Mouse (Mus musculus) stomach, embryonic 14.5 days (tissue): ENCODE results near the gene Alkal2. TPM values are rescaled to one million over a fixed set of nuclear protein-coding genes. Genes with fewer than 3 reads are reported as not detected.

Experiments
- ATAC-seq: fragments of 200-750 bp; cut with Nextera tagmentation; 2 replicates; pipeline ENCODE4 v1.8.0; 2017; ENCODE audit warnings: low read depth, moderate TSS enrichment; ENCODE audit not compliant: insufficient number of reproducible peaks, insufficient read depth, low FRiP score
- H3K27ac ChIP-seq: fragments of 300-500 bp; sonication (generic); 2 replicates; pipeline ENCODE4 v1.5.1; 2014; ENCODE audit warnings: mild to moderate bottlenecking, low read length, moderate library complexity, mixed read lengths
- H3K27me3 ChIP-seq: fragments of 300-500 bp; sonication (generic); 2 replicates; pipeline ENCODE4 v1.6.1; 2014; ENCODE audit warnings: low read length, control low read depth, mixed read lengths; ENCODE audit not compliant: control insufficient read depth, insufficient read depth
- H3K36me3 ChIP-seq: fragments of 300-500 bp; sonication (generic); 2 replicates; pipeline ENCODE4 v1.6.1; 2014; ENCODE audit warnings: mild to moderate bottlenecking, control low read depth, low read length, moderate library complexity, mixed read lengths; ENCODE audit not compliant: control insufficient read depth, insufficient read depth
- H3K4me1 ChIP-seq: fragments of 300-500 bp; sonication (generic); 2 replicates; pipeline ENCODE4 v1.6.1; 2014; ENCODE audit warnings: low read length, control low read depth, mixed read lengths; ENCODE audit not compliant: control insufficient read depth, insufficient read depth
- H3K4me2 ChIP-seq: fragments of 300-500 bp; sonication (generic); replicated peaks from 2 replicates; pipeline ENCODE4 v1.6.1; 2014; ENCODE audit warnings: low read depth, low read length, control low read depth
- H3K4me3 ChIP-seq: fragments of 300-500 bp; sonication (generic); 2 replicates; pipeline ENCODE4 v1.5.1; 2014; ENCODE audit warnings: low read depth, low read length, control low read depth
- H3K9ac ChIP-seq: fragments of 300-500 bp; sonication (generic); replicated peaks from 2 replicates; pipeline ENCODE4 v1.6.1; 2014; ENCODE audit warnings: low read depth, mild to moderate bottlenecking, control low read depth, low read length, moderate library complexity, mixed read lengths
- H3K9me3 ChIP-seq: fragments of 300-500 bp; sonication (generic); 2 replicates; pipeline ENCODE4 v1.6.1; 2016; ENCODE audit warnings: low read depth, low read length, control low read depth; ENCODE audit not compliant: control insufficient read depth
- WGBS: fragments of 180-500 bp; shearing (Covaris S2); extraction: QIAGEN DNeasy Blood & Tissue Kit; methylation state at CpG from one replicate; pipeline ENCODE4 v1.1.7; 2014; 5-methylcytosine and 5-hydroxymethylcytosine counted together
- polyA plus RNA-seq: library from polyadenylated mRNA; unstranded; fragments of >200 nt; fragmentation: Nextera tagmentation; extraction: Ambion mirVana; gene quantifications from 2 replicates; pipeline ENCODE4 v1.2.1, GENCODE M21; 2014

Gene Alkal2
- polyA plus RNA-seq = 1.4 and 1.8 TPM in 2 replicates

DNA sequence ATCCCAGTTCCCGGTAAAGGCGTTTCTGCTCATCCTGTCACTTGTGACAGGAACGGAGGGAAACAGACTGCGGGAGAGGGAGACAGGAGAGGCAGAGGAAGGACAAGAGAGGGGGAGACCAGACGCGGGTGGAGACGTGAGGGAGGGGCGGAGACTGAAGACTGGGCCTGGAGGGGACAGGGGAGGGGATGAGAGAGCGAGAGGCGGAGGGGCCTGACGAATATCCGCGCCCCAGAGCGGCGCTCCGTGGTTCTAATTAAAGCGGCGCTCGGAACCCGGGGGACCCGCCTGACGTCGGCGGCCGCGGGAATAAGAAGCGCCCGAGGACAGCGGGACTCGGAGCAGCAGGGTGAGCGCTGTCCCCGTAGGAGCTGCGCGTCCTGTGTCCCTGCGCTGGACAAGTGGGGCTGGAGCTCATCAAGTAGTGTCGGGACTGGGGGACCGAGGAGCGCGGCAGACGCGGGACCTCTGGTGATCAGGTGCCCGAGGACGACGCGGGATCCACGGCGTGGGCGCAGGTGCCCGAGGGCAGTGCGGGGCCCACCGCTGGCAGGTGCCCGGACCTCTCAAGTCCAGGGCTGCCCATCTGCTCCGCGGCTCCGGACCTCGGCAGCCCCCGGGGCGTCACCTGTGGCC lies at the start of gene Alkal2:
Gene Alkal2 (plus strand): TSS at position 337 of the 636 bp plus-strand sequence.
- Histone ChIP-seq H3K27me3 (peaks cover 37% of the 10 kb centered on the region), H3K36me3 (no peaks in the 10 kb centered on the region), H3K27ac (no peak within 1 kb of the TSS), H3K4me2 (peak within 1 kb of the TSS; percentile 91), H3K9me3 (no peaks in the 10 kb centered on the region), H3K4me3 (peak within 1 kb of the TSS; percentile 44), H3K9ac (no peak within 1 kb of the TSS; the same call in 1 of the 2 replicates), H3K4me1 (peaks cover 6% of the 10 kb centered on the region; the same call in 1 of the 2 replicates)
- ATAC-seq = peak; percentile 53; the same call in 1 of the 2 replicates
- WGBS = under 1% methylated on average over 58 of the region's 58 CpGs

DNA sequence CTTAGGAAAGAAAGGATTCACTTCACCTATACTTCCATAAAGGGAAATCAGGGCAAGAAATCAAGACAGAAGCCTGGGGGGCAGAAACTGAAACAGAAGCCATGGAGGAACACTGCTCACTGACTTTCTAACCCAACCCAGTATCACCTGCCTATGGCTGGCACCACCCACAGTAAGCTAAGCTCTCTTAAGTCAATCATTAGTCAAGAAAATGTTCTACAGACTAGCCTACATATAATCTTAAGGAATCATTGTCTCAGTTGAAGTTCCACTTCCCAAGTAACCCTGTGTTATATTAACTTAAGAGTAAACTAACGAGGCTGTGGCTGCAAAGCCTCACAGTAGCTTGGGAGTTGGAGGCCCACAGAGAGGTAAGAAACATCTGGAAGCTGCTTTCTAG lies 35.6 kb upstream of the Alkal2 start:
- H3K27me3 ChIP-seq = no peaks in the 10 kb centered on the region
- no peak overlapping the region for H3K4me3 ChIP-seq
- 59% methylated on average over 1 of the region's 1 CpGs for WGBS
- H3K9ac ChIP-seq = no peak overlapping the region
- no peaks in the 10 kb centered on the region for H3K4me1 ChIP-seq
- H3K27ac ChIP-seq = no peak overlapping the region
- no peak overlapping the region for H3K4me2 ChIP-seq
- ATAC-seq = peak; percentile 23; the same call in 1 of the 2 replicates
- H3K9me3 ChIP-seq = no peaks in the 10 kb centered on the region
- no peaks in the 10 kb centered on the region for H3K36me3 ChIP-seq

DNA sequence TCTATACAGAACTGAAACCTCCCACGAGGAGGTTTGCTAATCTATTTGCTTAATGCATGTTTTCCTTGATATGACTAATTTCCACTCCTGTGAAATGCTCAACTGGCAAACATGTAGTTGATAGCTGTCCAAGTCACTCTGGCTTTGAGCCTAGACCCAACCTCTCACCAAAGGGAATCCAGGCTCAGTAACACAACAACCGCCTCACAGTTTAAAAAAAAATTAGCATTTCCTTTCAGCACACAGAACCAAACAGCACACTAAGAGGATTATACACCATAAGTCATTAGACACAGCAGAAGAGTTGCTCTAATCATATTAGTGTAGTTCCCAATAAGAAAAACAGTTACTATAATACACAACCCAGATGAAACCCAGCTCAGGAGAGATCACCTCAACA lies 33.2 kb upstream of the Alkal2 start:
- no peaks in the 10 kb centered on the region for H3K36me3 ChIP-seq
- H3K4me3 ChIP-seq = no peak overlapping the region
- ATAC-seq = no peak
- H3K27me3 ChIP-seq = no peaks in the 10 kb centered on the region
- no peaks in the 10 kb centered on the region for H3K9me3 ChIP-seq
- no peak overlapping the region for H3K9ac ChIP-seq
- 53% methylated on average over 2 of the region's 2 CpGs for WGBS
- H3K4me2 ChIP-seq = no peak overlapping the region
- H3K4me1 ChIP-seq = no peaks in the 10 kb centered on the region
- H3K27ac ChIP-seq = no peak overlapping the region

DNA sequence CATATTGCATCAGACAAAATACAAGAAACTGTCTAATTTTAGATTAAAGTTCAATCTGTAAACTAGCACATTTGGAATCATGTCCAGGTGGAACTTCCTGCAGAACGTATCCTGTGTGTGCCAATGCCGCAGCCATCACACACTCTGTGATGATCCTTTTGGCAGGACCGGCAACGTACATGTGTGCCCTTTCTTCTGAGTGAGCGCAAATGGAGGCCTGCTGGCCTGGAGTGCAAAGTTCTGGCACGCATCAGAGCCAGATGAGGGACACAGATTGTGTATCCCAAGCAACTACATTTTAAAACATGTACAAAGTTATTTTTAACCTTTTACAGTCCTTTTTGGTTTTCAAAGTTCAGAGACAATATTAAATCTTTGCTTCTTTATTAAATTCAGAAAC lies 32.3 kb upstream of the Alkal2 start:
- ATAC-seq = no peak
- no peak overlapping the region for H3K9ac ChIP-seq
- no peak overlapping the region for H3K4me2 ChIP-seq
- no peaks in the 10 kb centered on the region for H3K9me3 ChIP-seq
- WGBS = 86% methylated on average over 6 of the region's 6 CpGs
- H3K4me1 ChIP-seq = no peaks in the 10 kb centered on the region
- no peaks in the 10 kb centered on the region for H3K36me3 ChIP-seq
- no peaks in the 10 kb centered on the region for H3K27me3 ChIP-seq
- no peak overlapping the region for H3K4me3 ChIP-seq
- no peak overlapping the region for H3K27ac ChIP-seq

DNA sequence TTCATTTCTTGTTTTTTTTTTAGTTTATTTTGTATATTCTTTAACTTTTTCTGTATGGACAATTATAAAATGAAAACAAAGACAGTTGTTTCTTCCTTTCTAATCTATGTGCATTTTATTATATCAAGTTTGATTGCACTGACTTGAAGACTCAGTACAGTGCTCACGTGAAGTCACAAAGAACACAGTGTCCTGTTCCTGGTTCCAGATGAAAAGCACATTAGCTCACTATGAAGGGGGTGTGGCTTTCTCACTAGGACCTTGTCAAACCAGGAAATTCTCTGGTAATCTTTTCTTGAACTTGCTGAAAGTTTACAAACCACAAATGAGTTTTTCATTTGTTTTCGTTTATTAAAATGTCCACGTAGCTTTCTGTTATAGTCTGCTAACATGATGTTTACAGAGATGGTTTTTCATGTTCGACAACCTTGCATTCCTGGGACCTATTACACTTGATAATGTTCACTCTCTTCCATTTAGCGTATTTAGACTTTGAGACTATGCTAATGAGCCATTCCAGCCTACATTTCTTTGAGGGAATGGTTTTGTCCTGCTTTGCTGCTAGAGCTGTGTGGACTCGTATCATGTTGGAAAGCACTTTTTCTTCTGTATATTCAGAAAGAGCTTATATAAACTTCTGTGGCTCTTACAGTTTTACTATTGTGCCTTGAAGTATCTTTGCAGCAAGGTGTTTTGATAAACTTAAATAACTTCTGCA lies 28.5 kb upstream of the Alkal2 start:
- ATAC-seq = no peak
- Histone ChIP-seq H3K9me3 (no peaks in the 10 kb centered on the region), H3K9ac (no peak overlapping the region), H3K36me3 (no peaks in the 10 kb centered on the region), H3K27me3 (no peaks in the 10 kb centered on the region), H3K4me3 (no peak overlapping the region), H3K4me1 (no peaks in the 10 kb centered on the region), H3K4me2 (no peak overlapping the region), H3K27ac (no peak overlapping the region)
- 49% methylated on average over 6 of the region's 6 CpGs for WGBS

DNA sequence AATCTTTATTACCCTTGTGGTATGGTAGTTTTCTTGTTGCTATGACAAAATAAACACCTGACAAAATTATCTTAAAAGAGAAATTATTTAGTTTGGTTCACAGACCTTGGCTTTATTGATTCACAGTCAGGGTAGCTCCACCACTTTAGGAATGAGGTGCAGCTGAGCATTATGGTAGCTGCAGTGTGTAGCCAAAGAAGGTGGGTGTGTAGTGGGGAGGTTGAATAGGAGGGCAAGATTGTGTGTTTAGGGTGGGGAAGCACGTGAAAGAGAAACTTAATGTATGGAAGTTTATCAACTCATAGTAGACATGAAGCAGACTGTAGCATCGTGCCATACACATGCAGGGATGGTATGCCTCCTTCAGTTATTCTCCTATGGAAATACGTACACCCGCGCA lies 27.9 kb upstream of the Alkal2 start:
- H3K36me3 ChIP-seq = no peaks in the 10 kb centered on the region
- H3K4me3 ChIP-seq = no peak overlapping the region
- no peak for ATAC-seq
- no peak overlapping the region for H3K9ac ChIP-seq
- no peak overlapping the region for H3K4me2 ChIP-seq
- no peaks in the 10 kb centered on the region for H3K4me1 ChIP-seq
- H3K27me3 ChIP-seq = no peaks in the 10 kb centered on the region
- H3K9me3 ChIP-seq = no peaks in the 10 kb centered on the region
- 78% methylated on average over 5 of the region's 5 CpGs for WGBS
- H3K27ac ChIP-seq = no peak overlapping the region

DNA sequence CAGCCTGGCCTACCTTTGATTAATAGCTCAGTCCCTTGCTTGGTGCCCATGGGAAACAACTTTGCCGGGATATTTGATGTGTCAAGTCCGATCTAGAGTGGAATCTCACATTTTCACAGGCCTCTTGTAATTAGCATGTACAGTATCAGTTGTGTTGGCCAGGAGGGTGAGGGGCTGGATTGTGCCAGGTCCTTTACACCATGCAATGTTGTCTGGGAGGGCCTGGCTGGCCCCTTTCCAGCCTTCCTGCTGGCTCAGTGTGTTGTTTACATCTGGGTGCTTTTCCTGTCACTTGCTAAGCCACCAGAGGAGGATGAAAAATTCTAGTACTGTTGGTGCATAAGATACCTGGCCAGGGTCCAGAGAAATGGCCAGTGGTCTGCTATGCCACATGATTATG lies 19.8 kb upstream of the Alkal2 start:
- 44% methylated on average over 2 of the region's 2 CpGs for WGBS
- no peak for ATAC-seq

DNA sequence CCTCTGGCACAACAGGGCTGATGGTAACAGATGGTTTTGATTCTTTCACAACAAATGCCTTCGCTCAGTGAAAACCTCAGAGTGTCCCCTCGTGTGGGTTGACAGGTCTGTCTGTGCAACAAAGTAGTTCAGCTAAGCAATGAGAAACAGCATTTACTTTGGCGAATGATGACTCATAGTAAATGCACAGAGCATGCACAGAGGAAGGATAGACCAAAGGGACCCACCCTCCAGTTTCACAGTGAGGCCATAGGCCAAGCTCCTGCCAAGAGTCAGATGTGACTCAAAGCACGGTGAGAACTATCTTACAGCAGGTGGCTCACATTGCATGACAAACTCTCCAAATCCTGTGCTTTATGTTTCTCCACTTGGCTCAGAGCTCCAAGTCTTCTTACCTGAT lies 18.3 kb upstream of the Alkal2 start:
- Histone ChIP-seq H3K36me3 (no peaks in the 10 kb centered on the region), H3K4me1 (no peaks in the 10 kb centered on the region), H3K4me3 (no peak overlapping the region), H3K9ac (no peak overlapping the region), H3K9me3 (no peaks in the 10 kb centered on the region), H3K4me2 (no peak overlapping the region), H3K27me3 (no peaks in the 10 kb centered on the region), H3K27ac (no peak overlapping the region)
- no peak for ATAC-seq
- WGBS = 66% methylated on average over 4 of the region's 4 CpGs

More for the DNA sequence above, 19.8 kb upstream of the Alkal2 start:
- H3K36me3 ChIP-seq = no peaks in the 10 kb centered on the region
- H3K27me3 ChIP-seq = no peaks in the 10 kb centered on the region
- H3K4me3 ChIP-seq = no peak overlapping the region
- H3K9me3 ChIP-seq = no peaks in the 10 kb centered on the region
- no peaks in the 10 kb centered on the region for H3K4me1 ChIP-seq
- H3K9ac ChIP-seq = no peak overlapping the region
- H3K4me2 ChIP-seq = no peak overlapping the region
- no peak overlapping the region for H3K27ac ChIP-seq
